Mouse (Mus musculus) kidney, embryonic 14.5 days (tissue): ENCODE data around the gene Rpl22. TPM values are rescaled to one million over a fixed set of nuclear protein-coding genes. Genes with fewer than 3 reads are reported as not detected.

ENCODE experiments used
- ATAC-seq: fragments of 200-750 bp; cut with Nextera tagmentation; 2 replicates; pipeline ENCODE4 v1.8.0; 2017; ENCODE audit warnings: moderate number of reproducible peaks, mild to moderate bottlenecking, moderate TSS enrichment, moderate library complexity; ENCODE audit not compliant: low FRiP score, low TSS enrichment
- H3K27ac ChIP-seq: fragments of 300-500 bp; sonication (generic); 2 replicates; pipeline ENCODE4 v1.5.1; 2014; ENCODE audit warnings: low read depth, mild to moderate bottlenecking, low read length, moderate library complexity, mixed read lengths
- H3K27me3 ChIP-seq: fragments of 300-500 bp; sonication (generic); 2 replicates; pipeline ENCODE4 v1.6.1; 2014; ENCODE audit warnings: mild to moderate bottlenecking, low read length; ENCODE audit not compliant: control insufficient read depth, insufficient read depth
- H3K36me3 ChIP-seq: fragments of 300-500 bp; sonication (generic); 2 replicates; pipeline ENCODE4 v1.6.1; 2014; ENCODE audit warnings: low read length, mixed read lengths; ENCODE audit not compliant: control insufficient read depth, insufficient read depth
- H3K4me1 ChIP-seq: fragments of 300-500 bp; sonication (generic); 2 replicates; pipeline ENCODE4 v1.6.1; 2014; ENCODE audit warnings: low read length, mixed read lengths; ENCODE audit not compliant: control insufficient read depth, insufficient read depth
- H3K4me2 ChIP-seq: fragments of 300-500 bp; sonication (generic); replicated peaks from 2 replicates; pipeline ENCODE4 v1.6.1; 2014; ENCODE audit warnings: low read depth, mild to moderate bottlenecking, low read length
- H3K4me3 ChIP-seq: fragments of 300-500 bp; sonication (generic); 2 replicates; pipeline ENCODE4 v1.5.1; 2014; ENCODE audit warnings: mild to moderate bottlenecking, low read length
- H3K9ac ChIP-seq: fragments of 300-500 bp; sonication (generic); 2 replicates; pipeline ENCODE4 v1.6.1; 2014; ENCODE audit warnings: low read depth, mild to moderate bottlenecking, low read length, moderate library complexity
- H3K9me3 ChIP-seq: fragments of 300-500 bp; sonication (generic); 2 replicates; pipeline ENCODE4 v1.6.1; 2016; ENCODE audit warnings: low read length; ENCODE audit not compliant: control insufficient read depth
- WGBS: fragments of 180-500 bp; shearing (Covaris S2); extraction: QIAGEN DNeasy Blood & Tissue Kit; methylation state at CpG from one replicate; pipeline ENCODE4 v1.1.7; 2014; 5-methylcytosine and 5-hydroxymethylcytosine counted together
- polyA plus RNA-seq: library from polyadenylated mRNA; unstranded; fragments of >200 nt; fragmentation: Nextera tagmentation; extraction: Ambion mirVana; gene quantifications from 2 replicates; pipeline ENCODE4 v1.2.1, GENCODE M21; 2014

The Rpl22 gene
- 475 and 692 TPM in 2 replicates for polyA plus RNA-seq

- H3K9ac ChIP-seq = peak within 1 kb of the TSS; percentile 97
- H3K4me2 ChIP-seq = peak within 1 kb of the TSS; percentile 43
- H3K4me1 ChIP-seq = peaks cover 9% of the 10 kb centered on the region
- under 1% methylated on average over 70 of the region's 70 CpGs for WGBS
- no peaks in the 10 kb centered on the region for H3K27me3 ChIP-seq
- no peaks in the 10 kb centered on the region for H3K9me3 ChIP-seq
- H3K27ac ChIP-seq = peak within 1 kb of the TSS; percentile 72; the same call in 1 of the 2 replicates
- peak; percentile 97 for ATAC-seq
- peaks cover 33% of the 10 kb centered on the region for H3K36me3 ChIP-seq
- H3K4me3 ChIP-seq = peak within 1 kb of the TSS; percentile 98
Observed at GRCm38 (mm10) chr4:152325574-152326411, at the start of gene Rpl22. Rpl22 (plus strand) TSS chr4:152325742.

- WGBS = 55% methylated on average over 10 of the region's 10 CpGs
- Histone ChIP-seq H3K27me3 (peaks cover 4% of the 10 kb centered on the region), H3K27ac (no peak overlapping the region), H3K9ac (no peak overlapping the region), H3K36me3 (peaks cover 5% of the 10 kb centered on the region; the same call in 1 of the 2 replicates), H3K9me3 (no peaks in the 10 kb centered on the region), H3K4me3 (no peak overlapping the region), H3K4me2 (no peak overlapping the region), H3K4me1 (peaks cover 12% of the 10 kb centered on the region; the same call in 1 of the 2 replicates)
- ATAC-seq = no peak
Observed at GRCm38 (mm10) chr4:152276389-152277347, 48.9 kb upstream of the Rpl22 start.

- no peak overlapping the region for H3K27ac ChIP-seq
- H3K27me3 ChIP-seq = peaks cover 17% of the 10 kb centered on the region
- WGBS = 69% methylated on average over 2 of the region's 2 CpGs
- H3K4me1 ChIP-seq = peaks cover 8% of the 10 kb centered on the region; the same call in 1 of the 2 replicates
- H3K36me3 ChIP-seq = peaks cover 5% of the 10 kb centered on the region; the same call in 1 of the 2 replicates
- no peak overlapping the region for H3K9ac ChIP-seq
- no peaks in the 10 kb centered on the region for H3K9me3 ChIP-seq
- no peak overlapping the region for H3K4me2 ChIP-seq
- no peak overlapping the region for H3K4me3 ChIP-seq
- ATAC-seq = no peak
Observed at GRCm38 (mm10) chr4:152277916-152278315, 47.6 kb upstream of the Rpl22 start.

DNA sequence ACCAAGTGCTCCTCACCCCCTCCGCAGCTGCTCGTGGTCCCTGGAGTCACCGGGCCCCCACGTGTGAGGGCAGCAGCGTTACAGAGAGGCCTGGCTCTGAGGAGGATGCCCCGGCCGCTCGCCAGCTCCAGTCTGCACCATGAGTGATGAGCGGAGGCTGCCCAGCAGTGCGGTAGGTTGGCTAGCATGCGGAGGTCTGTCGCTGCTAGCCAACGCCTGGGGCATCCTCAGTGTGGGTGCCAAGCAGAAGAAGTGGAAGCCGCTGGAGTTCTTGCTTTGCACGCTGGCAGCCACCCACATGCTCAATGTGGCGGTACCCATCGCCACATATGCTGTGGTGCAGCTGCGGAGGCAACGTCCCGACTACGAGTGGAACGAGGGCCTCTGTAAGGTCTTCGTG, 46.6 kb upstream of the Rpl22 start:
- peaks cover 5% of the 10 kb centered on the region; the same call in 1 of the 2 replicates for H3K36me3 ChIP-seq
- no peak overlapping the region for H3K4me3 ChIP-seq
- H3K9ac ChIP-seq = no peak overlapping the region
- ATAC-seq = no peak
- no peak overlapping the region for H3K27ac ChIP-seq
- no peak overlapping the region for H3K4me2 ChIP-seq
- peaks cover 9% of the 10 kb centered on the region; the same call in 1 of the 2 replicates for H3K4me1 ChIP-seq
- 89% methylated on average over 23 of the region's 23 CpGs for WGBS
- peaks cover 26% of the 10 kb centered on the region for H3K27me3 ChIP-seq
- H3K9me3 ChIP-seq = no peaks in the 10 kb centered on the region

DNA sequence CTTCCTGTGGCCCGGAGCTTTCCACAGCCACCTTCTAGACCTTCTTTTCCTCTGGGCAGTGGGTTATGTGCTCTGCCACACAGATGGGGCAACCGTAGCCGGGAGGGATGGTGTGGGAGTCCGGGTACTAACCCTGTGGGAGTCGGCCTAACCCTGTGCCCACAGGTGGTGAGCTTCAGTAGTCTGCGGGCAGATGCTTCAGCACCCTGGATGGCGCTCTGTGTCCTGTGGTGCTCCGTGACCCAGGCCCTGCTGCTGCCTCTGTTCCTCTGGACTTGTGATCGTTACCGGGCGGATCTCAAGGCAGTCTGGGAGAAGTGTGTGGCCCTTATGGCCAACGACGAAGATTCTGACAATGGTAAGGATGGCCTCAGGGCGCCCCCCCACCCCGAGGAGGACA, 43.9 kb upstream of the Rpl22 start:
- Histone ChIP-seq H3K27me3 (peaks cover 52% of the 10 kb centered on the region), H3K4me1 (peaks cover 10% of the 10 kb centered on the region), H3K36me3 (peaks cover 5% of the 10 kb centered on the region; the same call in 1 of the 2 replicates), H3K4me2 (no peak overlapping the region), H3K9me3 (no peaks in the 10 kb centered on the region), H3K27ac (no peak overlapping the region), H3K4me3 (no peak overlapping the region), H3K9ac (no peak overlapping the region)
- ATAC-seq = no peak
- 55% methylated on average over 15 of the region's 15 CpGs for WGBS

DNA sequence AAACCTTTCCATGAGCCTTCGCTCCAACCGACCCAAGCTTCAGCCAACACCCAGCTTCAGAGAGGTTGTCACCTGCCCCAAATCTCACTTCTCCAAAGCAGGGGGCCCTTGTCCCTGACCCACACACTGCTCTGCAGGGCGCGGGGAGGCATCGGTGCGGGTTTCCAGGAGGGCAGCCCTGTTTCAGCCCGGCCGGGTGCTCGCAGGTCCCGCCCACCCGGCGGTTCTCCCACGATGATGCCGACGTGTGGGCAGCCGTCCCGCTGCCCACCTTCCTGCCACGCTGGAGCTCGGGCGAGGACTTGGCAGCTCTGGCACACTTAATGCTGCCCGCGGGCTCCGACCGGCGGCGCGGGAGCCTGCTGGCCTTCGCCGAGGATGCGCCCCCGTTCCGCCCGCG, 42.8 kb upstream of the Rpl22 start:
- H3K9me3 ChIP-seq = no peaks in the 10 kb centered on the region
- H3K9ac ChIP-seq = peak overlapping the region; percentile 45
- peaks cover 5% of the 10 kb centered on the region; the same call in 1 of the 2 replicates for H3K36me3 ChIP-seq
- H3K4me2 ChIP-seq = peak overlapping the region; percentile 62
- 14% methylated on average over 33 of the region's 34 CpGs for WGBS
- peaks cover 12% of the 10 kb centered on the region for H3K4me1 ChIP-seq
- H3K27me3 ChIP-seq = peaks cover 63% of the 10 kb centered on the region
- peak overlapping the region; percentile 25 for H3K4me3 ChIP-seq
- H3K27ac ChIP-seq = no peak overlapping the region
- ATAC-seq = no peak

GRCm38 (mm10) chr4:152283186-152283950, 42.2 kb upstream of the Rpl22 start:
- H3K4me1 ChIP-seq = peaks cover 12% of the 10 kb centered on the region
- H3K4me3 ChIP-seq = peak overlapping the region; percentile 25
- peak; percentile 88 for ATAC-seq
- H3K9ac ChIP-seq = peak overlapping the region; percentile 45; the same call in 1 of the 2 replicates
- H3K36me3 ChIP-seq = peaks cover 5% of the 10 kb centered on the region; the same call in 1 of the 2 replicates
- 6% methylated on average over 67 of the region's 70 CpGs for WGBS
- no peak overlapping the region for H3K27ac ChIP-seq
- no peaks in the 10 kb centered on the region for H3K9me3 ChIP-seq
- peak overlapping the region; percentile 62 for H3K4me2 ChIP-seq
- peaks cover 69% of the 10 kb centered on the region for H3K27me3 ChIP-seq

- Histone ChIP-seq H3K36me3 (no peaks in the 10 kb centered on the region), H3K9ac (no peak overlapping the region), H3K4me2 (no peak overlapping the region), H3K9me3 (no peaks in the 10 kb centered on the region), H3K4me3 (no peak overlapping the region), H3K27ac (no peak overlapping the region), H3K27me3 (peaks cover 83% of the 10 kb centered on the region), H3K4me1 (peaks cover 15% of the 10 kb centered on the region)
- no peak for ATAC-seq
- 4% methylated on average over 10 of the region's 10 CpGs for WGBS
Observed at GRCm38 (mm10) chr4:152285505-152285904, 40.0 kb upstream of the Rpl22 start.
